Mouse (Mus musculus): ENCODE measurements around the gene Hbb-y.
"Not testable (repeated sequence)": the region's sequence is repeated elsewhere in the genome, so short reads cannot be mapped to it uniquely, and the experiment has no call there.

GRCm38 (mm10) chr7:103815085-103815484, 37.9 kb downstream of the Hbb-y start:
- not testable (repeated sequence) for TF ChIP-seq CTCF (IDR thresholded peaks at IDR 0.05; ENCODE audit: low read depth, low read length); POLR2A (IDR thresholded peaks at IDR 0.05; ENCODE audit: borderline replicate concordance, low read depth, low read length)

Measured in bone marrow macrophage, adult 2 months (primary cell).